Mouse (Mus musculus) lung, postnatal 0 days (tissue): ENCODE data around the gene Cdkal1. TPM values are rescaled to one million over a fixed set of nuclear protein-coding genes. Genes with fewer than 3 reads are reported as not detected.

Experiments used
- ATAC-seq: fragments of 200-750 bp; cut with Nextera tagmentation; 2 replicates; pipeline ENCODE4 v1.8.0; 2017; ENCODE audit warnings: moderate library complexity
- DNase-seq: peaks from one replicate; pipeline ENCODE4 v3.0.0-alpha.2; 2016; ENCODE audit warnings: low spot score
- H3K27ac ChIP-seq: fragments of 300-500 bp; sonication (generic); 2 replicates; pipeline ENCODE4 v1.5.1; 2014; ENCODE audit warnings: antibody characterized with exemption, mild to moderate bottlenecking, low read length, mixed read lengths
- H3K27me3 ChIP-seq: fragments of 300-500 bp; sonication (generic); replicated peaks from 2 replicates; pipeline ENCODE4 v1.6.1; 2014; ENCODE audit warnings: low read length, mixed read lengths; ENCODE audit not compliant: insufficient read depth
- H3K36me3 ChIP-seq: fragments of 300-500 bp; sonication (generic); 2 replicates; pipeline ENCODE4 v1.6.1; 2014; ENCODE audit warnings: low read length, mixed read lengths; ENCODE audit not compliant: insufficient read depth
- H3K4me1 ChIP-seq: fragments of 300-500 bp; sonication (generic); 2 replicates; pipeline ENCODE4 v1.6.1; 2014; ENCODE audit warnings: antibody characterized with exemption, low read depth, low read length, mixed read lengths; ENCODE audit not compliant: insufficient read depth
- H3K4me2 ChIP-seq: fragments of 300-500 bp; sonication (generic); replicated peaks from 2 replicates; pipeline ENCODE4 v1.6.1; 2014; ENCODE audit warnings: low read depth, mild to moderate bottlenecking, low read length, moderate library complexity, mixed read lengths
- H3K4me3 ChIP-seq: fragments of 300-500 bp; sonication (generic); 2 replicates; pipeline ENCODE4 v1.5.1; 2014; ENCODE audit warnings: low read depth, low read length
- H3K9ac ChIP-seq: fragments of 300-500 bp; sonication (generic); replicated peaks from 2 replicates; pipeline ENCODE4 v1.6.1; 2014; ENCODE audit warnings: low read depth, mild to moderate bottlenecking
- H3K9me3 ChIP-seq: fragments of 300-500 bp; sonication (generic); 2 replicates; pipeline ENCODE4 v1.6.1; 2016; ENCODE audit warnings: low read length, mixed read lengths
- CTCF ChIP-seq: IDR thresholded peaks from 2 replicates; pipeline ENCODE4 v1.5.1; 2016; ENCODE audit warnings: antibody characterized with exemption, mild to moderate bottlenecking
- EP300 ChIP-seq: IDR thresholded peaks from 2 replicates; pipeline ENCODE4 v1.6.1; 2016; ENCODE audit warnings: antibody characterized with exemption, mild to moderate bottlenecking, control low read depth
- WGBS: fragments of 180-500 bp; shearing (Covaris S2); extraction: QIAGEN DNeasy Blood & Tissue Kit; methylation state at CpG from one replicate; pipeline ENCODE4 v1.1.7; 2014; 5-methylcytosine and 5-hydroxymethylcytosine counted together
- polyA plus RNA-seq: library from polyadenylated mRNA; unstranded; fragments of >200 nt; fragmentation: Nextera tagmentation; extraction: Ambion mirVana; gene quantifications from 2 replicates; pipeline ENCODE4 v1.2.1, GENCODE M21; 2015

Cdkal1 gene
- polyA plus RNA-seq, 1 experiment from 2014 or later: 14.7 TPM

- Histone ChIP-seq H3K4me2 (0 out of 2 replicates have a peak overlapping the region, but pooled peaks have one; percentile 6), H3K27me3 (no peaks in the 10 kb centered on the region), H3K9me3 (no peaks in the 10 kb centered on the region), H3K36me3 (no peaks in the 10 kb centered on the region), H3K4me1 (no peaks in the 10 kb centered on the region), H3K9ac (no peak overlapping the region), H3K4me3 (no peak overlapping the region), H3K27ac (no peak overlapping the region)
- no peak for TF ChIP-seq CTCF
- no peak for TF ChIP-seq EP300
- DNase-seq (no peak), ATAC-seq (no peak)
- 66% methylated on average over 13 of the region's 13 CpGs for WGBS
Measured at GRCm38 (mm10) chr13:29150120-29150519, 705.4 kb downstream of the Cdkal1 start.

DNA sequence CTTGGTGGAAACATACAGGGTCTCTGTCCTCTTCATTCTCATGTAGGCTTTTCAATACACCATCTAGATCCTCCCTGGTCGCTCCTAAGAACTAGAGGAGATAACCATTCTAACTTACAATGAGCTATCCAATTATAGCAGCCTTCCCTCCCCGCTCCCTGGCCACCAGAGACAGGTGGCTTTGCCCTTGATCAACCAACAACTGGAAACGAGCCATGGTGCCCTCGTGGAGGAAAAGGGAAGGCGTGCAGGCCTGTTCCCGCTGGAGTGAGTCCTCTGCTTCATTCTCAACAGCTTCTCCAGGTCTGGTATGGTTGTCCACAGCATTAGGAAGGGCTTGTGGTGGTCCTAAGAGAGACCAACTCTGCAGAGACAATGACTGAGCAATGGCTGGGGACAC lies 706.1 kb downstream of the Cdkal1 start:
- Histone ChIP-seq H3K4me2 (no peak overlapping the region), H3K4me3 (no peak overlapping the region), H3K36me3 (no peaks in the 10 kb centered on the region), H3K27ac (no peak overlapping the region), H3K27me3 (no peaks in the 10 kb centered on the region), H3K4me1 (no peaks in the 10 kb centered on the region), H3K9me3 (no peaks in the 10 kb centered on the region), H3K9ac (no peak overlapping the region)
- DNase-seq (no peak), ATAC-seq (no peak)
- 79% methylated on average over 6 of the region's 6 CpGs for WGBS
- TF ChIP-seq CTCF (no peak), EP300 (no peak)

DNA sequence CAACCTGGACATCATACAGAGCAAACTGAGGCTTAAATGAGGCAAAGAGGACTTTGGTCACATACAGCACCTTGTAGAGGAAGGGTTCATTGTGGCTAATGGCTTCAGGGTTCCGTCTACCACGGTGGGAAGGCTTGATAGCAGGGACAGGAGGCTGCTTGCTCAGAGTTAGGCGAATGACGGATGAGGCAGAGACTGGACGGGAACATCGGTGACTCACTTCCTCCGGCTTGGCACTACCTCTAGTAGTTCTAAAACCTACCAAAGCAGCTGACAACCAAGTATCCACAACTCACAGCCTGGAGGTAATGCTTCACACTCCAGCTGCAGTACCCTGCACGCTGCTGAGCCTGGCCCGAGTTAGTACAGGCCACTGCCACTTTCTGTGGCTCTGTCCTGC lies 706.9 kb downstream of the Cdkal1 start:
- H3K36me3 ChIP-seq: no peaks in the 10 kb centered on the region
- H3K4me2 ChIP-seq: no peak overlapping the region
- TF ChIP-seq CTCF (no peak), EP300 (no peak)
- H3K27me3 ChIP-seq: no peaks in the 10 kb centered on the region
- DNase-seq (no peak), ATAC-seq (no peak)
- H3K4me1 ChIP-seq: no peaks in the 10 kb centered on the region
- H3K9me3 ChIP-seq: no peaks in the 10 kb centered on the region
- 67% methylated on average over 9 of the region's 9 CpGs for WGBS
- no peak overlapping the region for H3K9ac ChIP-seq
- H3K4me3 ChIP-seq: no peak overlapping the region
- no peak overlapping the region for H3K27ac ChIP-seq

Other genes with a start within 250 kb of the Cdkal1 start
- 2.6 and 3.0 TPM in 2 replicates for gene E2f3, start 130.4 kb upstream of the Cdkal1 start, polyA plus RNA-seq